31 mouse cellular contexts compared by ENCODE assay signal in the genomic region with DNA sequence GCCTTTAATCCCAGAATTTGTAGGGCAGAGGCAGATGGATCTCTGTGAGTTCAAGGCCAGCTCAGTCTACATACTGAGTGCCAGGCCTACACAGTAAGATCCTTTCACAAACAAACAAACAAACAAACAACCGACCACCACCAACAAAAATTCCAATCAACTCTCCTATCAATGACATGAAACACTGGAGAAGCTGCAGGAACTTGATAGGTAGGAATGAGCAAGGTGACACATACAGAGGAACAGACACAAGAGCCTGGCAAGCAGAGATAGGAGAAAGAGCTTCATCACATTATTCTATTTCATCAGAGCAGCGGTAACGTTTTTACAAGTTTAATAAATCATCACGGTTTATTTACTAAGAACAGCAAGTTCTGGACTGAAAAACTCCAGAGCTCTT. TPM values are rescaled to one million over a fixed set of nuclear protein-coding genes. Genes with fewer than 3 reads are reported as not detected.
DNase-seq lines count a peak whose midpoint lies in the region; ATAC-seq and TF ChIP-seq lines count a peak whose summit lies in the region.
"Had no signal": no experiment of that assay in that cellular context is flagged by ENCODE, and none has a peak within 500 bp of the region (broad histone marks: within the 10 kb centered on the region; RNA-seq: fewer than 3 reads in every experiment).

No protein-coding gene starts in this region.

- H3K9ac ChIP-seq in liver, adult 2 months (ENCODE audit: low read depth, low read length): no peak overlapping the region
- no peak overlapping the region; the same call in 1 of the 2 replicates for H3K9ac ChIP-seq in liver, embryonic 14.5 days (replicated peaks)
- no peak overlapping the region for H3K9ac ChIP-seq in midbrain, embryonic 11.5 days (ENCODE audit: low read length)
- H3K9ac ChIP-seq: embryonic facial prominence, embryonic 13.5 days; forebrain, embryonic 13.5 days; hindbrain, embryonic 12.5 days; intestine, embryonic 15.5 days; limb, embryonic 12.5 days; midbrain, embryonic 12.5 days; neural tube, embryonic 12.5 days had no signal

- no peaks in the 10 kb centered on the region for H3K9me3 ChIP-seq in liver, embryonic 14.5 days (ENCODE audit: control insufficient read depth, low read length)
- no peaks in the 10 kb centered on the region for H3K9me3 ChIP-seq in embryonic facial prominence, embryonic 10.5 days
- H3K9me3 ChIP-seq in midbrain, embryonic 11.5 days (ENCODE audit: control insufficient read depth, low read length): no peaks in the 10 kb centered on the region
- H3K9me3 ChIP-seq: embryonic facial prominence, embryonic 13.5 days; forebrain, embryonic 13.5 days; hindbrain, embryonic 12.5 days; intestine, embryonic 15.5 days; limb, embryonic 12.5 days; midbrain, embryonic 12.5 days; neural tube, embryonic 12.5 days had no signal

- peaks cover 12% of the 10 kb centered on the region for H3K36me3 ChIP-seq in liver, adult 2 months (ENCODE audit: control insufficient read depth, insufficient read depth, low read length)
- peaks cover 9% of the 10 kb centered on the region for H3K36me3 ChIP-seq in liver, embryonic 14.5 days (replicated peaks; ENCODE audit: control insufficient read depth, insufficient read depth, low read depth)
- H3K36me3 ChIP-seq in embryonic facial prominence, embryonic 10.5 days (replicated peaks): peaks cover 22% of the 10 kb centered on the region
- no peaks in the 10 kb centered on the region for H3K36me3 ChIP-seq in midbrain, embryonic 11.5 days (ENCODE audit: control insufficient read depth, insufficient read depth, low read length)
- H3K36me3 ChIP-seq: hindbrain, embryonic 12.5 days had no signal

- WGBS in liver, adult 2 months: 42% methylated on average over 4 of the region's 4 CpGs
- 34% methylated on average over 4 of the region's 4 CpGs for WGBS in liver, embryonic 14.5 days (ENCODE audit: insufficient replicate concordance)
- WGBS in embryonic facial prominence, embryonic 10.5 days: 94% methylated on average over 4 of the region's 4 CpGs
- WGBS in midbrain, embryonic 11.5 days: 96% methylated on average over 4 of the region's 4 CpGs

- TF ChIP-seq EP300 in liver, embryonic 14.5 days (IDR thresholded peaks at IDR 0.05; ENCODE audit: low read depth): peak; percentile 80

- no peaks in the 10 kb centered on the region for H3K27me3 ChIP-seq in liver, adult 2 months (ENCODE audit: control insufficient read depth, insufficient read depth, low read length)
- no peaks in the 10 kb centered on the region for H3K27me3 ChIP-seq in liver, embryonic 14.5 days (ENCODE audit: control insufficient read depth, insufficient read depth, low read length)
- no peaks in the 10 kb centered on the region for H3K27me3 ChIP-seq in embryonic facial prominence, embryonic 10.5 days (replicated peaks; ENCODE audit: low read depth, poor library complexity, severe bottlenecking)
- H3K27me3 ChIP-seq in midbrain, embryonic 11.5 days (ENCODE audit: control insufficient read depth, insufficient read depth, low read length): no peaks in the 10 kb centered on the region
- H3K27me3 ChIP-seq: embryonic facial prominence, embryonic 13.5 days; forebrain, embryonic 13.5 days; hindbrain, embryonic 12.5 days; intestine, embryonic 15.5 days; limb, embryonic 12.5 days; midbrain, embryonic 12.5 days; neural tube, embryonic 12.5 days had no signal

- H3K27ac ChIP-seq in liver, adult 2 months (replicated peaks; ENCODE audit: insufficient read depth, low read depth, low read length): peak overlapping the region; percentile 74
- peak overlapping the region; percentile 26 for H3K27ac ChIP-seq in liver, embryonic 14.5 days
- no peak overlapping the region for H3K27ac ChIP-seq in embryonic facial prominence, embryonic 10.5 days (replicated peaks)
- H3K27ac ChIP-seq in midbrain, embryonic 11.5 days (ENCODE audit: low read depth, low read length): no peak overlapping the region
- H3K27ac ChIP-seq: embryonic facial prominence, embryonic 13.5 days; forebrain, embryonic 13.5 days; hindbrain, embryonic 12.5 days; hindbrain, postnatal 0 days; intestine, embryonic 15.5 days; left cerebral cortex, adult 2 months; limb, embryonic 12.5 days; macrophage; midbrain, embryonic 12.5 days; neural tube, embryonic 12.5 days had no signal

- no peak overlapping the region for H3K4me3 ChIP-seq in liver, adult 2 months (ENCODE audit: insufficient read depth, low read depth, low read length)
- H3K4me3 ChIP-seq in liver, embryonic 14.5 days (ENCODE audit: insufficient read depth in 1 of 2, low read depth in 2 of 2, low read length in 2 of 2): no peak overlapping the region
- no peak overlapping the region for H3K4me3 ChIP-seq in embryonic facial prominence, embryonic 10.5 days
- H3K4me3 ChIP-seq in midbrain, embryonic 11.5 days (ENCODE audit: low read depth, low read length): no peak overlapping the region
- H3K4me3 ChIP-seq: embryonic facial prominence, embryonic 13.5 days; forebrain, embryonic 13.5 days; hindbrain, embryonic 12.5 days; intestine, embryonic 15.5 days; left cerebral cortex, adult 2 months; limb, embryonic 12.5 days; midbrain, embryonic 12.5 days; myocyte; neural tube, embryonic 12.5 days had no signal

- peak; percentile 75 for ATAC-seq in erythroblast, adult 5-6 weeks (replicated peaks; ENCODE audit: low FRiP score, poor library complexity, severe bottlenecking)
- ATAC-seq in liver, embryonic 14.5 days (ENCODE audit: insufficient read depth): no peak
- ATAC-seq in megakaryocyte-erythroid progenitor cell, adult 5-6 weeks (replicated peaks; ENCODE audit: low FRiP score, low TSS enrichment, poor library complexity, severe bottlenecking): peak; percentile 66; the same call in 1 of the 2 replicates
- ATAC-seq in midbrain, embryonic 11.5 days (ENCODE audit: low FRiP score): no peak
- ATAC-seq: forebrain, embryonic 13.5 days; hindbrain, postnatal 0 days; intestine, embryonic 15.5 days had no signal

- peak; percentile 37 for DNase-seq in liver, adult 2 months (ENCODE audit: extremely low read depth, low read depth, low spot score)
- no peak for DNase-seq in liver
- DNase-seq in liver, embryonic 14.5 days (ENCODE audit: low read depth in 3 of 3, low spot score in 3 of 3): peak in 2 of 3 experiments; percentile 34 to 44
- no peak for DNase-seq in embryonic facial prominence, embryonic 10.5 days (ENCODE audit: low spot score)
- no peak for DNase-seq in midbrain, embryonic 11.5 days (ENCODE audit: low spot score, missing footprints)
- no peak for DNase-seq in kidney, adult 8-10 months
- DNase-seq: adrenal gland, adult 8-10 months; cerebellum, adult 11-12 months; cerebellum, adult 9-11 months; embryo, embryonic 11 days; gastrocnemius, postnatal 14 days; heart, postnatal 36 days; kidney, adult 9 months; kidney, postnatal 14 days; lung, adult 2 months; lung, postnatal 10 days; thymus, postnatal 14 days had no signal

- peaks cover 11% of the 10 kb centered on the region; the same call in 1 of the 2 replicates for H3K79me2 ChIP-seq in liver, adult 2 months (ENCODE audit: control insufficient read depth, insufficient read depth, low read length)

- TF ChIP-seq CTCF in liver, adult 2 months (IDR thresholded peaks at IDR 0.05; ENCODE audit: low read depth, low read length): no peak
- no peak for TF ChIP-seq CTCF in liver, embryonic 14.5 days (IDR thresholded peaks at IDR 0.05; ENCODE audit: low read depth)

- 0 out of 2 replicates have a peak overlapping the region, but pooled peaks have one; percentile 4 for H3K4me2 ChIP-seq in liver, embryonic 14.5 days (ENCODE audit: low read depth)
- no peak overlapping the region for H3K4me2 ChIP-seq in midbrain, embryonic 11.5 days
- H3K4me2 ChIP-seq: embryonic facial prominence, embryonic 13.5 days; forebrain, embryonic 13.5 days; heart, embryonic 11.5 days; hindbrain, embryonic 12.5 days; intestine, embryonic 15.5 days; limb, embryonic 12.5 days; midbrain, embryonic 12.5 days; neural tube, embryonic 12.5 days had no signal

- peaks cover 17% of the 10 kb centered on the region; the same call in 1 of the 2 replicates for H3K4me1 ChIP-seq in liver, adult 2 months (ENCODE audit: control insufficient read depth, insufficient read depth, low read length)
- H3K4me1 ChIP-seq in liver, embryonic 14.5 days (replicated peaks; ENCODE audit: control insufficient read depth in 2 of 2, insufficient read depth in 2 of 2, low read length in 1 of 2): peaks cover 26 to 33% of the 10 kb centered on the region in 2 experiments
- peaks cover 5% of the 10 kb centered on the region for H3K4me1 ChIP-seq in embryonic facial prominence, embryonic 10.5 days
- H3K4me1 ChIP-seq in midbrain, embryonic 11.5 days (ENCODE audit: control insufficient read depth, insufficient read depth, low read length): no peaks in the 10 kb centered on the region
- H3K4me1 ChIP-seq: forebrain, embryonic 13.5 days; hindbrain, embryonic 12.5 days; intestine, embryonic 15.5 days; midbrain, embryonic 12.5 days; neural tube, embryonic 12.5 days had no signal

- no peak for TF ChIP-seq POLR2A in liver, adult 2 months (IDR thresholded peaks at IDR 0.05; ENCODE audit: extremely low read depth, insufficient read depth, low read length)

RNA-seq across cellular contexts. Expression of a gene that starts 56.9 kb away (rescaled TPM):
- total RNA-seq in liver, adult 2 months (2014; rRNA removed): 91.9 and 93.6 TPM in 2 replicates
- polyA plus RNA-seq in liver, adult 2 months (2012; rRNA removed): 37.8 and 43.6 TPM in 2 replicates
- 170 and 241 TPM in 2 replicates for total RNA-seq in erythroblast, adult 5-6 weeks (2015; ENCODE audit: low replicate concordance)
- 162 and 218 TPM in 2 replicates for total RNA-seq in erythroblast, adult 5-6 weeks (2017; ENCODE audit: low replicate concordance)
- 26.9 and 33.1 TPM in 2 replicates for polyA plus RNA-seq in liver, embryonic 14.5 days (2012; rRNA removed)
- 94.2 and 98.4 TPM in 2 replicates for polyA plus RNA-seq in liver, embryonic 14.5 days (2014; fragmentation: Nextera tagmentation; extraction: Ambion mirVana)
- 91.2 and 111 TPM in 2 replicates for total RNA-seq in megakaryocyte-erythroid progenitor cell, adult 5-6 weeks (2014; fragmentation: Nextera tagmentation)
- 105 and 148 TPM in 2 replicates for total RNA-seq in megakaryocyte-erythroid progenitor cell, adult 5-6 weeks (2017)
- polyA plus RNA-seq in embryonic facial prominence, embryonic 10.5 days (2016; fragmentation: Nextera tagmentation; extraction: Ambion mirVana): 84.9 and 89.9 TPM in 2 replicates
- polyA plus RNA-seq in midbrain, embryonic 11.5 days (2014; fragmentation: Nextera tagmentation; extraction: Ambion mirVana): 93.7 and 103 TPM in 2 replicates

RNA-seq across cellular contexts. Expression of a gene that starts 57.1 kb away (rescaled TPM):
- total RNA-seq in liver, adult 2 months (2014; rRNA removed): 8.1 and 9.2 TPM in 2 replicates
- polyA plus RNA-seq in liver, adult 2 months (2012; rRNA removed): 5.0 and 5.2 TPM in 2 replicates
- total RNA-seq in erythroblast, adult 5-6 weeks (2015; ENCODE audit: low replicate concordance): 6.9 and 8.8 TPM in 2 replicates
- 9.5 TPM in 2 replicates for total RNA-seq in erythroblast, adult 5-6 weeks (2017; ENCODE audit: low replicate concordance)
- polyA plus RNA-seq in liver, embryonic 14.5 days (2012; rRNA removed): 5.9 and 10.5 TPM in 2 replicates
- 19.2 and 20.9 TPM in 2 replicates for polyA plus RNA-seq in liver, embryonic 14.5 days (2014; fragmentation: Nextera tagmentation; extraction: Ambion mirVana)
- 28.9 and 35.7 TPM in 2 replicates for total RNA-seq in megakaryocyte-erythroid progenitor cell, adult 5-6 weeks (2014; fragmentation: Nextera tagmentation)
- total RNA-seq in megakaryocyte-erythroid progenitor cell, adult 5-6 weeks (2017): 39.3 and 39.6 TPM in 2 replicates
- 44.5 and 46.8 TPM in 2 replicates for polyA plus RNA-seq in embryonic facial prominence, embryonic 10.5 days (2016; fragmentation: Nextera tagmentation; extraction: Ambion mirVana)
- polyA plus RNA-seq in midbrain, embryonic 11.5 days (2014; fragmentation: Nextera tagmentation; extraction: Ambion mirVana): 41.8 and 41.9 TPM in 2 replicates

Comparison
In these comparisons a context has a peak if more than half of its experiments do, and no peak if none do; other contexts are left out.
1. DNase-seq: peak in liver, adult 2 months (single experiment) and liver, embryonic 14.5 days (2 of 3); none in liver (single experiment), embryonic facial prominence, embryonic 10.5 days (single experiment), midbrain, embryonic 11.5 days (single experiment) and kidney, adult 8-10 months (0 of 2).
2. H3K27ac ChIP-seq: peak in liver, adult 2 months (single experiment) and liver, embryonic 14.5 days (single experiment); none in embryonic facial prominence, embryonic 10.5 days (single experiment) and midbrain, embryonic 11.5 days (single experiment).
3. ATAC-seq: peak in erythroblast, adult 5-6 weeks (single experiment) and megakaryocyte-erythroid progenitor cell, adult 5-6 weeks (single experiment); none in liver, embryonic 14.5 days (single experiment) and midbrain, embryonic 11.5 days (single experiment).